Mouse (Mus musculus) embryonic facial prominence, embryonic 15.5 days (tissue): ENCODE measurements around the gene Kcna3. TPM values are rescaled to one million over a fixed set of nuclear protein-coding genes. Genes with fewer than 3 reads are reported as not detected.

Experiments
- polyA plus RNA-seq: library from polyadenylated mRNA; unstranded; fragments of >200 nt; fragmentation: Nextera tagmentation; extraction: Ambion mirVana; gene quantifications from 2 replicates; pipeline ENCODE4 v1.2.1, GENCODE M21; 2015

Gene Kcna3
- polyA plus RNA-seq, 1 experiment from 2014 or later = 1.0 TPM

Other genes starting within 250 kb of the Kcna3 start
- gene Cd53, start 246.0 kb upstream of the Kcna3 start, polyA plus RNA-seq = 12.0 and 14.1 TPM in 2 replicates
- gene Olfr266, start 209.9 kb upstream of the Kcna3 start, polyA plus RNA-seq = not detected in 2 replicates
- gene Kcna2, start 65.0 kb downstream of the Kcna3 start, polyA plus RNA-seq = 0.35 TPM in 2 replicates
- gene Kcna10, start 146.9 kb downstream of the Kcna3 start, polyA plus RNA-seq = not detected in 2 replicates
- gene Cym, start 185.6 kb downstream of the Kcna3 start, polyA plus RNA-seq = 0.21 TPM in 1 of 2 replicates, not detected in the other
- not detected in 2 replicates for gene A630076J17Rik, start 194.4 kb downstream of the Kcna3 start, polyA plus RNA-seq
- gene Prok1, start 203.5 kb downstream of the Kcna3 start, polyA plus RNA-seq = not detected in 2 replicates
- 184 and 198 TPM in 2 replicates for gene Lamtor5, start 242.7 kb downstream of the Kcna3 start, polyA plus RNA-seq